Mouse (Mus musculus): ENCODE results near the gene Pced1a.

DNA sequence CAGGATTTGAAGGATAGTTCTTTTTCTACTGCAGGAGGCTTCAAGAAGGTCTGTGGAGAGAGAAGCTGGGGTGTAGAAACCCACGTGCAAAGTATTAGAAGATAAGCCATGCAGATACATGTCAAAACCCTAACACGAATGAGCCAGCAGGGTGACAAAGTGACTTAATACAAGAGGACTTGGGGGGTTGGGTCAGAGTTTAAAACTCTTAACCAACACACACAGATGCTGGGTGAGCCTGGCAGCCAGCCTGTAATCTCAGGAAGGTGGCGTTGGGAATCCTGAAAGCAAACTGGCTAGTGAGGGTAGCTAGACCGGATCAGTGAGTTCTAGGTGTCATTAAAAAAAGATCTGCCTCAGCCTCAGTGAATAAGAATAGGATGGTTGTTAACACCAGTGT, 57.1 kb downstream of the Pced1a start:
- no peak for TF ChIP-seq CTCF (IDR thresholded peaks at IDR 0.05; ENCODE audit: extremely low read depth, insufficient read length, insufficient replicate concordance, low read depth, low read length)
- no peak for TF ChIP-seq POLR2A (IDR thresholded peaks at IDR 0.05; ENCODE audit: low read depth, low read length)

Measured in small intestine, adult 2 months (tissue).